Mouse (Mus musculus) neural tube, embryonic 11.5 days (tissue): Measurements from ENCODE around the gene Rps27rt. TPM values are rescaled to one million over a fixed set of nuclear protein-coding genes. Genes with fewer than 3 reads are reported as not detected.
A peak's percentile ranks its signal among the peaks of the same experiment; 100 is the strongest.

Experiments used
- ATAC-seq: fragments of 200-750 bp; cut with Nextera tagmentation; 2 replicates; pipeline ENCODE4 v1.8.0; 2017; ENCODE audit warnings: moderate number of reproducible peaks, mild to moderate bottlenecking, moderate TSS enrichment, moderate library complexity; ENCODE audit not compliant: insufficient read depth, low FRiP score, low TSS enrichment
- DNase-seq: peaks from one replicate; pipeline ENCODE4 v3.0.0-alpha.2; 2015; ENCODE audit warnings: low spot score
- H3K27ac ChIP-seq: fragments of 300-500 bp; sonication (generic); 2 replicates; pipeline ENCODE4 v1.5.1; 2014; ENCODE audit warnings: low read depth, mild to moderate bottlenecking, low read length
- H3K27me3 ChIP-seq: fragments of 300-500 bp; sonication (generic); 2 replicates; pipeline ENCODE4 v1.6.1; 2014; ENCODE audit warnings: mild to moderate bottlenecking, low read length, mixed read lengths; ENCODE audit not compliant: control insufficient read depth, insufficient read depth
- H3K36me3 ChIP-seq: fragments of 300-500 bp; sonication (generic); 2 replicates; pipeline ENCODE4 v1.6.1; 2014; ENCODE audit warnings: mild to moderate bottlenecking, low read length, moderate library complexity, mixed read lengths; ENCODE audit not compliant: control insufficient read depth, insufficient read depth
- H3K4me1 ChIP-seq: fragments of 300-500 bp; sonication (generic); 2 replicates; pipeline ENCODE4 v1.6.1; 2014; ENCODE audit warnings: low read length, mixed read lengths; ENCODE audit not compliant: control insufficient read depth, insufficient read depth
- H3K4me2 ChIP-seq: fragments of 300-500 bp; sonication (generic); 2 replicates; pipeline ENCODE4 v1.6.1; 2014; ENCODE audit warnings: low read depth, mild to moderate bottlenecking, moderate library complexity
- H3K4me3 ChIP-seq: fragments of 300-500 bp; sonication (generic); 2 replicates; pipeline ENCODE4 v1.5.1; 2014; ENCODE audit warnings: low read depth, low read length
- H3K9ac ChIP-seq: fragments of 300-500 bp; sonication (generic); 2 replicates; pipeline ENCODE4 v1.6.1; 2014; ENCODE audit warnings: mild to moderate bottlenecking, low read length
- H3K9me3 ChIP-seq: fragments of 300-500 bp; sonication (generic); 2 replicates; pipeline ENCODE4 v1.6.1; 2016; ENCODE audit warnings: low read length; ENCODE audit not compliant: control insufficient read depth
- WGBS: fragments of 180-500 bp; shearing (Covaris S2); extraction: QIAGEN DNeasy Blood & Tissue Kit; methylation state at CpG from one replicate; pipeline ENCODE4 v1.1.7; 2014; 5-methylcytosine and 5-hydroxymethylcytosine counted together
- polyA plus RNA-seq: library from polyadenylated mRNA; unstranded; fragments of >200 nt; fragmentation: Nextera tagmentation; extraction: Ambion mirVana; gene quantifications from 2 replicates; pipeline ENCODE4 v1.2.1, GENCODE M21; 2014

Gene Rps27rt
- polyA plus RNA-seq, 1 experiment from 2014 or later, result 307 TPM

GRCm38 (mm10) chr9:114990421-114990820 lies 7.9 kb upstream of the Rps27rt start:
- Histone ChIP-seq H3K4me3 (no peak overlapping the region), H3K4me2 (no peak overlapping the region), H3K36me3 (no peaks in the 10 kb centered on the region), H3K9me3 (no peaks in the 10 kb centered on the region), H3K27me3 (no peaks in the 10 kb centered on the region), H3K27ac (no peak overlapping the region), H3K4me1 (no peaks in the 10 kb centered on the region), H3K9ac (no peak overlapping the region)
- ATAC-seq, result no peak
- 78% methylated on average over 10 of the region's 10 CpGs for WGBS
- no peak for DNase-seq

- DNase-seq (no peak), ATAC-seq (no peak)
- Histone ChIP-seq H3K4me2 (no peak overlapping the region), H3K9ac (no peak overlapping the region), H3K27me3 (no peaks in the 10 kb centered on the region), H3K36me3 (no peaks in the 10 kb centered on the region), H3K27ac (no peak overlapping the region), H3K4me1 (no peaks in the 10 kb centered on the region), H3K9me3 (no peaks in the 10 kb centered on the region), H3K4me3 (no peak overlapping the region)
- WGBS, result 81% methylated on average over 6 of the region's 6 CpGs
These were observed 6.2 kb upstream of the Rps27rt start for GRCm38 (mm10) chr9:114988610-114989327.

- H3K4me2 ChIP-seq, result no peak overlapping the region
- no peaks in the 10 kb centered on the region for H3K36me3 ChIP-seq
- no peak for ATAC-seq
- H3K4me1 ChIP-seq, result no peaks in the 10 kb centered on the region
- no peak overlapping the region for H3K4me3 ChIP-seq
- no peaks in the 10 kb centered on the region for H3K9me3 ChIP-seq
- 98% methylated on average over 3 of the region's 3 CpGs for WGBS
- no peaks in the 10 kb centered on the region for H3K27me3 ChIP-seq
- no peak overlapping the region for H3K9ac ChIP-seq
- no peak for DNase-seq
- no peak overlapping the region for H3K27ac ChIP-seq
These were observed 5.5 kb upstream of the Rps27rt start for GRCm38 (mm10) chr9:114988029-114988428.

GRCm38 (mm10) chr9:114986361-114986760 lies 3.8 kb upstream of the Rps27rt start:
- no peak overlapping the region for H3K4me3 ChIP-seq
- ATAC-seq, result no peak
- DNase-seq, result no peak
- no peaks in the 10 kb centered on the region for H3K27me3 ChIP-seq
- H3K27ac ChIP-seq, result no peak overlapping the region
- H3K9ac ChIP-seq, result no peak overlapping the region
- no peak overlapping the region for H3K4me2 ChIP-seq
- no peaks in the 10 kb centered on the region for H3K9me3 ChIP-seq
- WGBS, result 80% methylated on average over 5 of the region's 5 CpGs
- no peaks in the 10 kb centered on the region for H3K4me1 ChIP-seq
- no peaks in the 10 kb centered on the region for H3K36me3 ChIP-seq

- H3K9me3 ChIP-seq, result no peaks in the 10 kb centered on the region
- 94% methylated on average over 5 of the region's 5 CpGs for WGBS
- no peak overlapping the region for H3K4me2 ChIP-seq
- no peak overlapping the region for H3K27ac ChIP-seq
- no peaks in the 10 kb centered on the region for H3K36me3 ChIP-seq
- no peak for ATAC-seq
- no peak overlapping the region for H3K4me3 ChIP-seq
- H3K27me3 ChIP-seq, result no peaks in the 10 kb centered on the region
- no peak overlapping the region for H3K9ac ChIP-seq
- no peaks in the 10 kb centered on the region for H3K4me1 ChIP-seq
- DNase-seq, result no peak
These were observed 3.2 kb upstream of the Rps27rt start for GRCm38 (mm10) chr9:114985741-114986140.

GRCm38 (mm10) chr9:114979969-114980368 lies 2.6 kb downstream of the Rps27rt start:
- 73% methylated on average over 6 of the region's 6 CpGs for WGBS
- no peak overlapping the region for H3K4me2 ChIP-seq

GRCm38 (mm10) chr9:114978281-114979111 lies 4.0 kb downstream of the Rps27rt start, which contains the start of gene Osbpl10:
TSS of gene Osbpl10 (plus strand) at chr9:114978569.
- Histone ChIP-seq H3K4me1 (0 out of 2 replicates have a peak, but pooled peaks cover 6% of the 10 kb centered on the region), H3K27ac (peak within 1 kb of the TSS; percentile 75), H3K9me3 (no peaks in the 10 kb centered on the region), H3K9ac (peak within 1 kb of the TSS; percentile 80), H3K27me3 (peaks cover 5% of the 10 kb centered on the region; the same call in 1 of the 2 replicates), H3K36me3 (no peaks in the 10 kb centered on the region), H3K4me3 (peak within 1 kb of the TSS; percentile 76), H3K4me2 (peak within 1 kb of the TSS; percentile 76)
- WGBS, result under 1% methylated on average over 61 of the region's 86 CpGs
- DNase-seq (peak; percentile 76), ATAC-seq (peak; percentile 90)

More at GRCm38 (mm10) chr9:114979969-114980368, 2.6 kb downstream of the Rps27rt start:
- Histone ChIP-seq H3K27ac (no peak overlapping the region), H3K4me3 (no peak overlapping the region), H3K27me3 (peaks cover 5% of the 10 kb centered on the region; the same call in 1 of the 2 replicates), H3K4me1 (0 out of 2 replicates have a peak, but pooled peaks cover 6% of the 10 kb centered on the region), H3K9ac (no peak overlapping the region), H3K9me3 (no peaks in the 10 kb centered on the region), H3K36me3 (no peaks in the 10 kb centered on the region)
- DNase-seq (no peak), ATAC-seq (no peak)

- no peak; the same call in 1 of the 2 replicates for ATAC-seq
- WGBS, result 9% methylated on average over 31 of the region's 31 CpGs
- peaks cover 5% of the 10 kb centered on the region; the same call in 1 of the 2 replicates for H3K27me3 ChIP-seq
These were observed 4.9 kb downstream of the Rps27rt start for GRCm38 (mm10) chr9:114977461-114978280.

More at GRCm38 (mm10) chr9:114977461-114978280, 4.9 kb downstream of the Rps27rt start:
- H3K4me2 ChIP-seq, result peak overlapping the region; percentile 76
- no peak for DNase-seq
- H3K9me3 ChIP-seq, result no peaks in the 10 kb centered on the region
- no peaks in the 10 kb centered on the region for H3K36me3 ChIP-seq
- peak overlapping the region; percentile 75; the same call in 1 of the 2 replicates for H3K27ac ChIP-seq
- H3K9ac ChIP-seq, result peak overlapping the region; percentile 80
- H3K4me1 ChIP-seq, result 0 out of 2 replicates have a peak, but pooled peaks cover 6% of the 10 kb centered on the region
- H3K4me3 ChIP-seq, result peak overlapping the region; percentile 76
